Mouse (Mus musculus) thymus, adult 2 months (tissue): ENCODE measurements around the gene Asdurf. TPM values are rescaled to one million over a fixed set of nuclear protein-coding genes. Genes with fewer than 3 reads are reported as not detected.
"Not testable (repeated sequence)": the region's sequence is repeated elsewhere in the genome, so short reads cannot be mapped to it uniquely, and the experiment has no call there.

Experiments used
- DNase-seq: peaks from one replicate; pipeline ENCODE4 v3.0.0; 2021
- H3K27ac ChIP-seq: fragments of 200-500 bp; 2 replicates; pipeline ENCODE4 v1.5.1; 2012; ENCODE audit warnings: low read length, control low read depth; ENCODE audit not compliant: control insufficient read depth, insufficient read depth
- H3K27me3 ChIP-seq: fragments of 200-500 bp; 2 replicates; pipeline ENCODE4 v1.6.1; 2012; ENCODE audit warnings: mild to moderate bottlenecking, low read length, moderate library complexity, mixed read lengths; ENCODE audit not compliant: control insufficient read depth, insufficient read depth
- H3K36me3 ChIP-seq: fragments of 200-500 bp; 2 replicates; pipeline ENCODE4 v1.6.1; 2012; ENCODE audit warnings: mild to moderate bottlenecking, low read length, moderate library complexity; ENCODE audit not compliant: control insufficient read depth, insufficient read depth
- H3K4me1 ChIP-seq: fragments of 200-500 bp; replicated peaks from 2 replicates; pipeline ENCODE4 v1.6.1; 2012; ENCODE audit warnings: low read length; ENCODE audit not compliant: control insufficient read depth, insufficient read depth
- H3K4me3 ChIP-seq: fragments of 200-500 bp; 2 replicates; pipeline ENCODE4 v1.5.1; 2012; ENCODE audit warnings: mild to moderate bottlenecking, low read length, control low read depth, moderate library complexity; ENCODE audit not compliant: control insufficient read depth, insufficient read depth
- CTCF ChIP-seq: fragments of 200-500 bp; IDR thresholded peaks from 2 replicates; pipeline ENCODE4 v1.5.1; 2012; ENCODE audit warnings: mild to moderate bottlenecking, control low read depth, low read length, moderate library complexity, borderline replicate concordance; ENCODE audit not compliant: control insufficient read depth, poor library complexity, insufficient read depth; ENCODE audit errors: extremely low read depth
- POLR2A ChIP-seq: fragments of 200-500 bp; IDR thresholded peaks from 2 replicates; pipeline ENCODE4 v1.6.1; 2012; ENCODE audit warnings: mild to moderate bottlenecking, low read length, control low read depth, moderate library complexity; ENCODE audit not compliant: control insufficient read depth, poor library complexity, insufficient read depth; ENCODE audit errors: extremely low read depth
- WGBS: fragments of 180-500 bp; shearing (Covaris S2); methylation state at CpG from one replicate; pipeline ENCODE4 v1.1.7; 2018; 5-methylcytosine and 5-hydroxymethylcytosine counted together
- polyA plus RNA-seq: library from polyadenylated mRNA; depleted of rRNA; stranded (reverse); fragments of >200 nt; gene quantifications from 2 replicates; pipeline ENCODE4 v1.2.3, GENCODE M21; 2012

Asdurf gene
- polyA plus RNA-seq, 1 experiment, result not detected

DNA sequence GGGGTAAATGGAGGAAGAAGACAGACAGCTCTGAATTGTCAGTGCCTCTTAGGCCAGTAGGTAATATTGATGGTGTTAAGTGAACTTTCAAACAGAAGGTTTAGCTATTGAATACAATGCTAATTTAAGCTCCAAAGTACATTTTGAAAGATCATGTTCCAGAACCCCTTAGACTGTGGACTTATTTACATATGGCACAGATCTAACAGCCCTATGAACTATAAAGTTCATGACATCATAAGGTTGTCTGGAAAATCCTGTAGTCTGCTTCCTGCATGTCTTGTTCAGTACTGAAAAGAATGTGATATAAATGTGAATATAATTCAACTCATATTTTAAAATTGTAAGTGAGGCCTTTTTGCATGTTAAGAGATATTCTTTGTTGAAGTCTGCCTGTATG is 6.6 kb upstream of the Asdurf start:
- H3K27ac ChIP-seq, result no peak overlapping the region
- H3K4me1 ChIP-seq, result no peaks in the 10 kb centered on the region
- H3K27me3 ChIP-seq, result no peaks in the 10 kb centered on the region
- no peaks in the 10 kb centered on the region for H3K36me3 ChIP-seq
- no peak for DNase-seq
- no peak overlapping the region for H3K4me3 ChIP-seq
- TF ChIP-seq POLR2A (no peak), CTCF (no peak)

DNA sequence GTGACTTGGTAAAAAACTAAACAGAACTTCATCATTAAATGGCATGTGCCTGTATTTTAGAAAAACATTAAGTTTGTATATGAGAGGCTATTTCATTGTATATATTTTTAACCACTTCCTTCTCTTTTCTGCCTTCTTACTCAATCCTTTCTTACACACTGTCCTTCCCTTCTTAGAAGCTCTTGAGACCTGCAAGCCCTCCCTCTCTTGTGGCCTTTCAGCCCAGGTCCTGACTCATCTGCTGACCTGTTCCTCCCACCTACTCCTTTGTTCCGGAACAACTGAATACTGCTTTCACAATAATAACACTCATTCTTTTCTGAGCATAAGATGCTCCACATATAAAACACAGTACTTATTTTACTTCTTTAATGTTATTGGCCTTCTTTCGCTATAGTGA is 11.3 kb downstream of the Asdurf start:
- Histone ChIP-seq H3K4me1 (no peaks in the 10 kb centered on the region), H3K4me3 (no peak overlapping the region), H3K27ac (no peak overlapping the region), H3K36me3 (peaks cover 5% of the 10 kb centered on the region; the same call in 1 of the 2 replicates), H3K27me3 (no peaks in the 10 kb centered on the region)
- WGBS, result 94% methylated on average over 2 of the region's 2 CpGs
- DNase-seq, result no peak
- TF ChIP-seq POLR2A, result no peak
- TF ChIP-seq CTCF, result no peak

DNA sequence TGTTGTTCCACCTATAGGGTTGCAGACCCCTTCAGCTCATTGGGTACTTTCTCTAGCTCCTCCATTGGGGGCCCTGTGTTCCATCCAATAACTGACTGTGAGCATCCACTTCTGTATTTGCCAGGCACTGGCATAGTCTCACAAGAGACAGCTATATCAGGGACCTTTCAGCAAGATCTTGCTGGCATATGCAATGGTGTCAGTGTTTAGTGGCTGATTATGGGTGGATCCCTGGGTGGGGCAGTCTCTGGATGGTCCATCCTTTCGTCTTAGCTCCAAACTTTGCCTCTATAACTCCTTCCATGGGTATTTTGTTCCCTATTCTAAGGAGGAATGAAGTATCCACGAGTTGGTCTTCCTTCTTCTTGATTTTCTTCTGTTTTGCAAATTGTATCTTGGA is 15.0 kb downstream of the Asdurf start:
- not testable (repeated sequence) for H3K27me3 ChIP-seq, H3K27ac ChIP-seq, H3K36me3 ChIP-seq, H3K4me1 ChIP-seq, H3K4me3 ChIP-seq, DNase-seq
- 64% methylated on average over 2 of the region's 2 CpGs for WGBS

DNA sequence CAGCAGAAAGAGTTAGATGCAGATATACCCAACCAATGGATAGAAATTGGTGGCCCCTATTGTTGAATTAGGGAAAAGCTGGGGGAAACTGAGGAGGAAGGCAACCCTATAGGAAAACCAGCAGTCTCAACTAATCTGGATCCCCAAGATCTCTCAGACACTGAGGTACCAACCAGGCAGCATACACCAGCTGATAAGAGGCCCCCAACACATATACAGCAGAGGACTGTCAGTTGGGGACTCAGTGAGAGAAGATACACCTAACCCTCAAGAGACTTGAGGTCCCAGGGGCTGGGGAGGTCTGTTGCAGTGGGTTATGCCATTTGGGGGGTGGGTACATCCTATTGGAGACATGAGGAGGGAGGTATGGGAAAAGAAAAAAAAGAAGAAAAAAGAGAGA is 17.0 kb downstream of the Asdurf start:
- Histone ChIP-seq H3K27ac (no peak overlapping the region), H3K4me1 (no peaks in the 10 kb centered on the region), H3K36me3 (no peaks in the 10 kb centered on the region), H3K27me3 (no peaks in the 10 kb centered on the region), H3K4me3 (no peak overlapping the region)
- no peak for TF ChIP-seq POLR2A
- no peak for TF ChIP-seq CTCF
- no peak for DNase-seq

DNA sequence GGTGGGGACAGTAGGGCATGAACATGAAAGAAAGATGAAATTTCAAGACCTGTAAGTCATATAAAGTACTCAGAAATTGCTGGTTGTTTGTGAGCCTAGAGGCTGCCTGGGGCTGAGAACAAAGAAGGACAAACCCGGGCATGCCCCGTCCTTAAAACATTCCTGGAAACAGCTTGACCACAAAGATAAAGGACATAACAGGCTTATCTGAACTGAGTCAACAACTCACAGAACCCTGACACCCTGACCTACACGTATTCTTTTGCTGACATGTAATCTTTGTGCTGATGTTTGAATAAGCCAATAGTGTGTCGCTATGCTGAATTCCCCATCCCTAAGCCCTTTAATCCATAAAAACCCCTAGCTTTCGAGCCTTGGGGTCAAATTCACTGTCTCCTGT is 18.9 kb downstream of the Asdurf start:
- not testable (repeated sequence) for H3K4me3 ChIP-seq, H3K27me3 ChIP-seq, H3K36me3 ChIP-seq, DNase-seq, H3K27ac ChIP-seq, H3K4me1 ChIP-seq
- WGBS, result 80% methylated on average over 5 of the region's 5 CpGs

DNA sequence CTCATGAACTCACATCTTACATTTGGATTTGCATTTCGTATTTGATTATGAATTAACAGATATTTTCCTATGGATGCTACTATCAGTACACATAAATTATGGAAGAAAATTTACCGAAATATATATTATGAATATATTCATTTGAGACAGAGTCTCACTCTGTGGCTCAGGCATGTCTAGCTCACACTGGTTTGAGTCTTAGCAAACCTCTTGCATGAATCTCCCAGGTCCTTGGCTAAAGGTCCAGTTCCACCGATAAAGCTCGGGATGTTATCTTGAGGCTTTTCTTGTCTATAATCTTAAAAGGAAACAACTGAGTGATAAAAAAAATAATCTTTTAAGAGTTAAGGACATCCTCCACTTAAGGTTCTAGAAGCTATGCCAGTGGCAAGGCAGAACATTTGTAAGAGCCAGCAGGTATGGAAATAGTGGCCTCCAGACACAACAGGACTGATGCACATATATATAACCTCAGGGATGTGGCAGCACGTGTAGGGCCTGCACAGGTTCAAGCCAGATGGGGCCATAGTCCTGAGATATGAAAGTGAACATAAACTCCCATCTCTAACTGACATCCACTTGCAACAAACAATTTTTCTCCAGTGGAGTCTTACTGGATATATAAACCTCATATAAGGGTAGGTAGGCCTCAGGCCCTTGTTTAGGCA is 27.5 kb downstream of the Asdurf start:
- DNase-seq, result no peak
- Histone ChIP-seq H3K27me3 (no peaks in the 10 kb centered on the region), H3K36me3 (no peaks in the 10 kb centered on the region), H3K4me3 (no peak overlapping the region), H3K27ac (no peak overlapping the region), H3K4me1 (no peaks in the 10 kb centered on the region)
- TF ChIP-seq POLR2A (no peak), CTCF (no peak)
- WGBS, result 97% methylated on average over 5 of the region's 5 CpGs

DNA sequence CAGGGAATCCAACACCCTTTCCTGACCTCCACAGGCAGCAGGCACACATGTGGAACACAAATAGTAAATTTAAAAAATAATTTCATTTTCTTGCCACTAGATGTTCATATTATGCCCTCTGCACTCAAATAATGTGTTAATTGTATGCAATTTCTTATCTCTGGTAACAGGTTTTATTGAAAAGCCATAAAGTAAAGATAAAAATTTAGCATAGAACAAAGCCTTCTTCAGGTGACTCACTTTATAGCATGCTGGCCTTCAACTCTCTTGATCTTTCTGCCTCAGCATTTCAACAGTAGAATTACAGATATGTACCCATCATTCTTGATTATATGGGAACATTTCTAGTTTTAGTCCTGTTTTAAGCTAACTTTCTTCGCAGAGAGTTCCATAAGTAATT is 28.1 kb downstream of the Asdurf start:
- 93% methylated on average over 1 of the region's 1 CpGs for whole genome bisulfite sequencing
- H3K27me3 ChIP-seq, result no peaks in the 10 kb centered on the region
- no peak overlapping the region for H3K4me3 ChIP-seq
- no peaks in the 10 kb centered on the region for H3K36me3 ChIP-seq
- H3K4me1 ChIP-seq, result no peaks in the 10 kb centered on the region
- DNase-seq, result no peak
- H3K27ac ChIP-seq, result no peak overlapping the region
- TF ChIP-seq POLR2A (no peak), CTCF (no peak)
